Mouse (Mus musculus): ENCODE results near the gene Gcn1l1. TPM values are rescaled to one million over a fixed set of nuclear protein-coding genes. Genes with fewer than 3 reads are reported as not detected.

The Gcn1l1 gene
- polyA plus RNA-seq, 1 experiment from 2014 or later: 58.8 TPM

- H3K27me3 ChIP-seq (ENCODE audit: insufficient read depth, low read length): no peaks in the 10 kb centered on the region
- no peak overlapping the region; the same call in 1 of the 2 replicates for H3K27ac ChIP-seq (ENCODE audit: low read depth)
- H3K9ac ChIP-seq: no peak overlapping the region
- H3K4me2 ChIP-seq: no peak overlapping the region
- no peak overlapping the region for H3K4me3 ChIP-seq (ENCODE audit: low read depth, low read length)
- H3K36me3 ChIP-seq (ENCODE audit: insufficient read depth): no peaks in the 10 kb centered on the region
- WGBS: 87% methylated on average over 17 of the region's 17 CpGs
- no peaks in the 10 kb centered on the region for H3K9me3 ChIP-seq (ENCODE audit: low read depth, low read length)
- TF ChIP-seq CTCF (IDR thresholded peaks at IDR 0.05; ENCODE audit: low read depth): no peak
- no peak for ATAC-seq (ENCODE audit: insufficient read depth)
- H3K4me1 ChIP-seq (ENCODE audit: insufficient read depth): peaks cover 54% of the 10 kb centered on the region
- DNase-seq: no peak
Observed at GRCm38 (mm10) chr5:115526456-115527202, 38.4 kb upstream of the Gcn1l1 start.

- no peaks in the 10 kb centered on the region for H3K36me3 ChIP-seq (ENCODE audit: insufficient read depth)
- H3K27me3 ChIP-seq (ENCODE audit: insufficient read depth, low read length): no peaks in the 10 kb centered on the region
- no peak for TF ChIP-seq CTCF (IDR thresholded peaks at IDR 0.05; ENCODE audit: low read depth)
- H3K4me3 ChIP-seq (ENCODE audit: low read depth, low read length): no peak overlapping the region
- H3K4me1 ChIP-seq (ENCODE audit: insufficient read depth): peaks cover 65% of the 10 kb centered on the region
- H3K27ac ChIP-seq (ENCODE audit: low read depth): no peak overlapping the region
- WGBS: 80% methylated on average over 5 of the region's 5 CpGs
- no peaks in the 10 kb centered on the region for H3K9me3 ChIP-seq (ENCODE audit: low read depth, low read length)
- DNase-seq: no peak
- no peak for ATAC-seq (ENCODE audit: insufficient read depth)
- H3K9ac ChIP-seq: no peak overlapping the region
- H3K4me2 ChIP-seq: no peak overlapping the region
Observed at GRCm38 (mm10) chr5:115528128-115528527, 36.9 kb upstream of the Gcn1l1 start.

- Histone ChIP-seq H3K4me2 (peak overlapping the region; percentile 42), H3K27ac (ENCODE audit: low read depth) (peak overlapping the region; percentile 91)
Observed at GRCm38 (mm10) chr5:115529364-115529741, 35.7 kb upstream of the Gcn1l1 start.

GRCm38 (mm10) chr5:115529742-115530446 lies 35.2 kb upstream of the Gcn1l1 start:
- H3K9me3 ChIP-seq (ENCODE audit: low read depth, low read length): no peaks in the 10 kb centered on the region
- DNase-seq (peak; percentile 75), ATAC-seq (ENCODE audit: insufficient read depth) (no peak)
- peak overlapping the region; percentile 42 for H3K4me2 ChIP-seq
- H3K9ac ChIP-seq: no peak overlapping the region
- no peaks in the 10 kb centered on the region for H3K27me3 ChIP-seq (ENCODE audit: insufficient read depth, low read length)
- H3K27ac ChIP-seq (ENCODE audit: low read depth): peak overlapping the region; percentile 91
- 24% methylated on average over 7 of the region's 7 CpGs for WGBS
- no peaks in the 10 kb centered on the region for H3K36me3 ChIP-seq (ENCODE audit: insufficient read depth)
- peaks cover 59% of the 10 kb centered on the region for H3K4me1 ChIP-seq (ENCODE audit: insufficient read depth)
- no peak for TF ChIP-seq CTCF (IDR thresholded peaks at IDR 0.05; ENCODE audit: low read depth)
- H3K4me3 ChIP-seq (ENCODE audit: low read depth, low read length): no peak overlapping the region

More at GRCm38 (mm10) chr5:115529364-115529741, 35.7 kb upstream of the Gcn1l1 start:
- 20% methylated on average over 8 of the region's 8 CpGs for WGBS
- Histone ChIP-seq H3K9ac (no peak overlapping the region), H3K9me3 (ENCODE audit: low read depth, low read length) (no peaks in the 10 kb centered on the region), H3K4me1 (ENCODE audit: insufficient read depth) (peaks cover 58% of the 10 kb centered on the region), H3K4me3 (ENCODE audit: low read depth, low read length) (no peak overlapping the region), H3K27me3 (ENCODE audit: insufficient read depth, low read length) (no peaks in the 10 kb centered on the region), H3K36me3 (ENCODE audit: insufficient read depth) (no peaks in the 10 kb centered on the region)
- no peak for DNase-seq
- ATAC-seq (ENCODE audit: insufficient read depth): no peak
- no peak for TF ChIP-seq CTCF (IDR thresholded peaks at IDR 0.05; ENCODE audit: low read depth)

- peak overlapping the region; percentile 91 for H3K27ac ChIP-seq (ENCODE audit: low read depth)
- H3K9ac ChIP-seq: no peak overlapping the region
- H3K27me3 ChIP-seq (ENCODE audit: insufficient read depth, low read length): no peaks in the 10 kb centered on the region
- no peaks in the 10 kb centered on the region for H3K9me3 ChIP-seq (ENCODE audit: low read depth, low read length)
- peaks cover 64% of the 10 kb centered on the region for H3K4me1 ChIP-seq (ENCODE audit: insufficient read depth)
- no peak for TF ChIP-seq CTCF (IDR thresholded peaks at IDR 0.05; ENCODE audit: low read depth)
- peak overlapping the region; percentile 42; the same call in 1 of the 2 replicates for H3K4me2 ChIP-seq
- H3K4me3 ChIP-seq (ENCODE audit: low read depth, low read length): no peak overlapping the region
- 25% methylated on average over 8 of the region's 8 CpGs for WGBS
- ATAC-seq (ENCODE audit: insufficient read depth): no peak
- H3K36me3 ChIP-seq (ENCODE audit: insufficient read depth): no peaks in the 10 kb centered on the region
- peak; percentile 65 for DNase-seq
Observed at GRCm38 (mm10) chr5:115530447-115530809, 34.6 kb upstream of the Gcn1l1 start.

- Histone ChIP-seq H3K4me2 (peak overlapping the region; percentile 36), H3K4me1 (ENCODE audit: insufficient read depth) (peaks cover 67% of the 10 kb centered on the region), H3K36me3 (ENCODE audit: insufficient read depth) (no peaks in the 10 kb centered on the region), H3K9me3 (ENCODE audit: low read depth, low read length) (no peaks in the 10 kb centered on the region), H3K4me3 (ENCODE audit: low read depth, low read length) (peak overlapping the region; percentile 10; the same call in 1 of the 2 replicates), H3K27ac (ENCODE audit: low read depth) (peak overlapping the region; percentile 91), H3K9ac (peak overlapping the region; percentile 25; the same call in 1 of the 2 replicates), H3K27me3 (ENCODE audit: insufficient read depth, low read length) (no peaks in the 10 kb centered on the region)
- WGBS: 16% methylated on average over 18 of the region's 18 CpGs
- DNase-seq (peak; percentile 88), ATAC-seq (ENCODE audit: insufficient read depth) (peak; percentile 75)
- TF ChIP-seq CTCF (IDR thresholded peaks at IDR 0.05; ENCODE audit: low read depth): no peak
Observed at GRCm38 (mm10) chr5:115531671-115532270, 33.3 kb upstream of the Gcn1l1 start.

- Histone ChIP-seq H3K9me3 (ENCODE audit: low read depth, low read length) (no peaks in the 10 kb centered on the region), H3K27ac (ENCODE audit: low read depth) (peak overlapping the region; percentile 66), H3K27me3 (ENCODE audit: insufficient read depth, low read length) (no peaks in the 10 kb centered on the region), H3K4me2 (peak overlapping the region; percentile 37), H3K4me1 (ENCODE audit: insufficient read depth) (peaks cover 68% of the 10 kb centered on the region), H3K4me3 (ENCODE audit: low read depth, low read length) (no peak overlapping the region), H3K9ac (peak overlapping the region; percentile 6; the same call in 1 of the 2 replicates), H3K36me3 (ENCODE audit: insufficient read depth) (no peaks in the 10 kb centered on the region)
- DNase-seq (no peak), ATAC-seq (ENCODE audit: insufficient read depth) (no peak)
- TF ChIP-seq CTCF (IDR thresholded peaks at IDR 0.05; ENCODE audit: low read depth): no peak
- 15% methylated on average over 16 of the region's 16 CpGs for WGBS
Observed at GRCm38 (mm10) chr5:115534290-115534731, 30.7 kb upstream of the Gcn1l1 start.

All from lung, embryonic 14.5 days (tissue).